Mouse (Mus musculus) heart, embryonic 13.5 days (tissue): ENCODE data around the gene Axin1. TPM values are rescaled to one million over a fixed set of nuclear protein-coding genes. Genes with fewer than 3 reads are reported as not detected.
"Not testable (repeated sequence)": the region's sequence is repeated elsewhere in the genome, so short reads cannot be mapped to it uniquely, and the experiment has no call there.

Source experiments
- ATAC-seq: fragments of 200-750 bp; cut with Nextera tagmentation; 2 replicates; pipeline ENCODE4 v1.8.0; 2017; ENCODE audit warnings: moderate TSS enrichment; ENCODE audit not compliant: insufficient number of reproducible peaks, low FRiP score, low TSS enrichment; ENCODE audit errors: extremely low read depth
- H3K27ac ChIP-seq: fragments of 300-500 bp; sonication (generic); replicated peaks from 2 replicates; pipeline ENCODE4 v1.5.1; 2015; ENCODE audit warnings: moderate library complexity, mild to moderate bottlenecking, inconsistent platforms
- H3K27me3 ChIP-seq: fragments of 300-500 bp; sonication (generic); replicated peaks from 2 replicates; pipeline ENCODE4 v1.6.1; 2015; ENCODE audit warnings: mild to moderate bottlenecking, inconsistent platforms
- H3K36me3 ChIP-seq: fragments of 300-500 bp; sonication (generic); 2 replicates; pipeline ENCODE4 v1.6.1; 2015; ENCODE audit warnings: mild to moderate bottlenecking, inconsistent platforms
- H3K4me1 ChIP-seq: fragments of 300-500 bp; sonication (generic); 2 replicates; pipeline ENCODE4 v1.6.1; 2015; ENCODE audit warnings: inconsistent platforms
- H3K4me2 ChIP-seq: fragments of 300-500 bp; sonication (generic); 2 replicates; pipeline ENCODE4 v1.6.1; 2015; ENCODE audit warnings: inconsistent platforms, mild to moderate bottlenecking, moderate library complexity
- H3K4me3 ChIP-seq: fragments of 300-500 bp; sonication (generic); 2 replicates; pipeline ENCODE4 v1.5.1; 2015; ENCODE audit warnings: moderate library complexity, mild to moderate bottlenecking, inconsistent platforms
- H3K9ac ChIP-seq: fragments of 300-500 bp; sonication (generic); 2 replicates; pipeline ENCODE4 v1.6.1; 2015; ENCODE audit warnings: inconsistent platforms, mild to moderate bottlenecking, moderate library complexity
- H3K9me3 ChIP-seq: fragments of 300-500 bp; sonication (generic); 2 replicates; pipeline ENCODE4 v1.6.1; 2016; ENCODE audit warnings: inconsistent platforms
- WGBS: fragments of 180-500 bp; shearing (Covaris S2); methylation state at CpG from one replicate; pipeline ENCODE4 v1.1.7; 2015; ENCODE audit warnings: mixed read lengths; 5-methylcytosine and 5-hydroxymethylcytosine counted together
- polyA plus RNA-seq: library from polyadenylated mRNA; unstranded; fragments of >200 nt; fragmentation: Nextera tagmentation; extraction: Ambion mirVana; gene quantifications from 2 replicates; pipeline ENCODE4 v1.2.1, GENCODE M21; 2015

Axin1 gene
- polyA plus RNA-seq, 1 experiment from 2014 or later = 4.1 TPM

GRCm38 (mm10) chr17:26111722-26112121 lies 26.8 kb upstream of the Axin1 start:
- no peak overlapping the region for H3K27ac ChIP-seq
- peaks cover 78% of the 10 kb centered on the region for H3K27me3 ChIP-seq
- H3K4me2 ChIP-seq = no peak overlapping the region
- H3K36me3 ChIP-seq = no peaks in the 10 kb centered on the region
- H3K9ac ChIP-seq = no peak overlapping the region
- 25% methylated on average over 4 of the region's 4 CpGs for WGBS
- ATAC-seq = no peak
- H3K4me3 ChIP-seq = no peak overlapping the region
- H3K4me1 ChIP-seq = peaks cover 13% of the 10 kb centered on the region
- no peaks in the 10 kb centered on the region for H3K9me3 ChIP-seq

DNA sequence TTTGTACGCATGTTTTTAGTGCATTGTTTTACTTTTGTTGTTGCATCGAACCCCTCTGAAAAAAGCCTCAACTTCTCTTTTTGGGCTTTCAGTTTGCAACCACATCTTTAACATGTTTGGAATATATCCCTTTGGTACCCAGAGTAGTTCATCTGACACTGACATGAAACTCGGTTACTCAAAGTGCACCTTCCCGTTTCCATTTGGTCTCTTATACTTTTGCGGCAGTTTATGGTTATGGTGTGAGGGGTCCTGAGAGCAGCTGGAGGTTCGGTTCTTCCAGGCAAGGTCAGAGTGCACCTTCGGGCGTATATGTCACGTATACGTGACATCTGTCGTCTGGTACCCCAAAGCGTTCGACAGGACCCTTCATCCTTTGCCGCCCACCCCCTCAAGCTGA lies 25.7 kb upstream of the Axin1 start:
- Histone ChIP-seq H3K27me3 (peaks cover 88% of the 10 kb centered on the region), H3K27ac (no peak overlapping the region), H3K4me2 (peak overlapping the region; percentile 98), H3K4me3 (peak overlapping the region; percentile 79), H3K4me1 (peaks cover 13% of the 10 kb centered on the region), H3K9ac (peak overlapping the region; percentile 84; the same call in 1 of the 2 replicates), H3K36me3 (no peaks in the 10 kb centered on the region), H3K9me3 (no peaks in the 10 kb centered on the region)
- no peak for ATAC-seq
- 15% methylated on average over 14 of the region's 14 CpGs for WGBS

- ATAC-seq = no peak
- Histone ChIP-seq H3K4me2 (peak within 1 kb of the TSS; percentile 98), H3K9me3 (no peaks in the 10 kb centered on the region), H3K9ac (peak within 1 kb of the TSS; percentile 84), H3K27me3 (peaks cover 94% of the 10 kb centered on the region), H3K4me3 (peak within 1 kb of the TSS; percentile 79), H3K27ac (no peak within 1 kb of the TSS), H3K36me3 (no peaks in the 10 kb centered on the region), H3K4me1 (peaks cover 13% of the 10 kb centered on the region)
- WGBS = under 1% methylated on average over 61 of the region's 75 CpGs
Measured at GRCm38 (mm10) chr17:26113181-26113948, 25.1 kb upstream of the Axin1 start, which contains the start of gene Tmem8. TSS of gene Tmem8 (plus strand) at chr17:26113299.

DNA sequence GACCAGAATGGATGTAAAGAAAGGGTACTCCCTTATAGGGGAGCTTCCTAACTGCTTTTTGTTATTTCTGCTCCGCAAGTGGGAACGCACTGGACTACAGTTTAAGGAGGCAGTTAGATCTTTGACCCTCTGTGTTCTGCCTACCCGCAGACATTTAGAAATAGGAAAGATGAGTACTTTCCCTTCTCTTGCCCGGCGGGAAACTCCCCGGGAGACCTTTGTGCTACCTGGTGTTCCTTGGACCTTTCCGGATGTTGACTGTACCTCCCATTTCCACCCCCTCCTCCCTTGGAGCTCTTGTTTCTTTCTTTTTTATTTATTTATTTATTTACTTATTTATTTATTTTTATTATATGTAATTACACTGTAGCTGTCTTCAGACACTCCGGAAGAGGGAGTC lies 24.4 kb upstream of the Axin1 start:
- H3K4me3 ChIP-seq = peak overlapping the region; percentile 79
- H3K4me2 ChIP-seq = peak overlapping the region; percentile 98
- H3K9me3 ChIP-seq = no peaks in the 10 kb centered on the region
- WGBS = 16% methylated on average over 8 of the region's 8 CpGs
- no peak for ATAC-seq
- H3K9ac ChIP-seq = peak overlapping the region; percentile 84; the same call in 1 of the 2 replicates
- peaks cover 100% of the 10 kb centered on the region for H3K27me3 ChIP-seq
- no peak overlapping the region for H3K27ac ChIP-seq
- H3K36me3 ChIP-seq = no peaks in the 10 kb centered on the region
- H3K4me1 ChIP-seq = peaks cover 13% of the 10 kb centered on the region

- not testable (repeated sequence) for H3K27ac ChIP-seq, H3K9ac ChIP-seq, H3K36me3 ChIP-seq, ATAC-seq, H3K9me3 ChIP-seq, H3K4me2 ChIP-seq, H3K4me3 ChIP-seq
- Histone ChIP-seq H3K27me3 (peaks cover 100% of the 10 kb centered on the region), H3K4me1 (peaks cover 13% of the 10 kb centered on the region)
- 59% methylated on average over 7 of the region's 7 CpGs for WGBS
Measured at GRCm38 (mm10) chr17:26114461-26114860, 24.0 kb upstream of the Axin1 start.

DNA sequence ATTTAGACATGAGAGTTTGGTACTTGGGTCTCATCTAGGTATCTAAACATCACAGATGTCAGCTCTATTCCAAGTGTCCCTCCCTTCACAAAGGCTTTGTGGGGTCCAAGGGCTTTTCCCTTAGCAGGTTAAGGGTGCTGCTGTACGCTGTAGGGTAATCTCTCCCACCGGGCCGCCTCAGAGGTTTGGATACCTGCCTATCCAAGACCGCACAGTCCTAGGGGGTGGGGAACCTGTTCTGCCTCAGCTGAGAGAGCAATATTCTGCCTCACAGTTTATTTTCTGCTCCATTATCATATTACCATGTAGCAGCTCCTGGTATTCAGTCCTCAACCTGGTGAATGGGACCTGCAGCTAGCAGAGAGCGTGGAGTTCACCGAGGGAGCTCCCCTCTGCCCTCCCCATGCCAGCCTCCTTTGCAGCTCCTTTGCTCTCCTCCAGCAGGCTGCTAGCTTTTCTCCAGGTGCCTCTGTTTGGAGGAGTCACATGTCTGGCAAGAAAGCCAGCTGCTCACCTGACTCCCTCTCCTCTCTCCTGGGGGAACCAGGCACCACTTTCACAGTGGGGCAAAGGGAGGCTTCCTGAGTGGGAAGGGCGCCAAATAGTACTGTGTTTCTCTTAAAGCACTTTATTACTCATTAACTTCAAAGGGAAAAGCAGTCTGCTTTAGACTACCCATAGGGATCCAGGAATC lies 23.1 kb upstream of the Axin1 start:
- no peak overlapping the region for H3K27ac ChIP-seq
- H3K9me3 ChIP-seq = no peaks in the 10 kb centered on the region
- 77% methylated on average over 7 of the region's 7 CpGs for WGBS
- peaks cover 13% of the 10 kb centered on the region for H3K4me1 ChIP-seq
- no peaks in the 10 kb centered on the region for H3K36me3 ChIP-seq
- H3K4me3 ChIP-seq = no peak overlapping the region
- H3K4me2 ChIP-seq = no peak overlapping the region
- no peak overlapping the region for H3K9ac ChIP-seq
- H3K27me3 ChIP-seq = peaks cover 97% of the 10 kb centered on the region
- no peak for ATAC-seq

DNA sequence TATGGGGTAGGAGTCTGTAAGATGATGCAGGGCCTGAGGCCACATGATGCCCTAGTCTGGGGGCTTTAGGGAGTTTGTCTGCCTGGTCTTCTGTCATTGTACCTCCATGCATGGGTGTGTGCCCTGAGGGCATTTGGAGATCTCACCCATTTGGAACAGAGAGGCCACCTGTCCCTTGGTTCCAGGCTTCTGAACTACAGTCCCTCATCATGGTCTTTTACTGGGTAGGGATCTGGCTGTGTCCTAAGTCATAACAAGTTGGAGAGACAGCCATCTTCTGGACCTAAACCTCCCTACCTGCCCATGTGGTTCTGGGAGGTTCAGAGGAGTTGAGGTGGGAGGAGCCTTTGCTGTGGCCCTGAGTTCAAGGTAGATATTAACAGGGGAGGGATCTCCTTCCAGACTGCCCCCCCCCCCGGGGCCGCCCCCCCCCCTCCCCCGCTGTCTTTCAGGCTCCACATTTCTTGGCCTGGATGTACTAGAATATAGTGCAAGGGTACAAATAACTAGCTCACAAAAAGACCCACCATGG lies 22.5 kb upstream of the Axin1 start:
- WGBS = 47% methylated on average over 2 of the region's 3 CpGs

GRCm38 (mm10) chr17:26116503-26117258 lies 21.8 kb upstream of the Axin1 start:
- H3K4me1 ChIP-seq = peaks cover 13% of the 10 kb centered on the region
- no peak overlapping the region for H3K4me2 ChIP-seq
- H3K27ac ChIP-seq = no peak overlapping the region
- 80% methylated on average over 17 of the region's 17 CpGs for WGBS
- no peak overlapping the region for H3K9ac ChIP-seq
- no peak overlapping the region for H3K4me3 ChIP-seq
- H3K9me3 ChIP-seq = no peaks in the 10 kb centered on the region
- peaks cover 92% of the 10 kb centered on the region for H3K27me3 ChIP-seq
- no peak for ATAC-seq
- no peaks in the 10 kb centered on the region for H3K36me3 ChIP-seq

More for the DNA sequence above, 22.5 kb upstream of the Axin1 start:
- H3K4me1 ChIP-seq = peaks cover 13% of the 10 kb centered on the region
- H3K9ac ChIP-seq = no peak overlapping the region
- no peak overlapping the region for H3K27ac ChIP-seq
- no peak overlapping the region for H3K4me3 ChIP-seq
- no peak for ATAC-seq
- no peak overlapping the region for H3K4me2 ChIP-seq
- H3K9me3 ChIP-seq = no peaks in the 10 kb centered on the region
- H3K36me3 ChIP-seq = no peaks in the 10 kb centered on the region
- peaks cover 95% of the 10 kb centered on the region for H3K27me3 ChIP-seq

GRCm38 (mm10) chr17:26119766-26120710 lies 18.4 kb upstream of the Axin1 start:
- peaks cover 2% of the 10 kb centered on the region for H3K36me3 ChIP-seq
- H3K27ac ChIP-seq = no peak overlapping the region
- 0 out of 2 replicates have a peak overlapping the region, but pooled peaks have one; percentile 33 for H3K9ac ChIP-seq
- H3K27me3 ChIP-seq = peaks cover 59% of the 10 kb centered on the region
- no peak for ATAC-seq
- no peaks in the 10 kb centered on the region for H3K9me3 ChIP-seq
- WGBS = 45% methylated on average over 33 of the region's 33 CpGs
- 0 out of 2 replicates have a peak overlapping the region, but pooled peaks have one; percentile 28 for H3K4me2 ChIP-seq
- H3K4me1 ChIP-seq = peaks cover 18% of the 10 kb centered on the region
- H3K4me3 ChIP-seq = no peak overlapping the region

GRCm38 (mm10) chr17:26122431-26123140 lies 15.9 kb upstream of the Axin1 start:
- Histone ChIP-seq H3K27ac (no peak overlapping the region), H3K4me2 (peak overlapping the region; percentile 74; the same call in 1 of the 2 replicates), H3K9ac (peak overlapping the region; percentile 17; the same call in 1 of the 2 replicates), H3K9me3 (no peaks in the 10 kb centered on the region), H3K4me1 (peaks cover 21% of the 10 kb centered on the region), H3K27me3 (peaks cover 33% of the 10 kb centered on the region), H3K4me3 (no peak overlapping the region), H3K36me3 (peaks cover 28% of the 10 kb centered on the region)
- 55% methylated on average over 5 of the region's 5 CpGs for WGBS
- ATAC-seq = no peak
